Mouse (Mus musculus): ENCODE results near the gene Mcrs1. TPM values are rescaled to one million over a fixed set of nuclear protein-coding genes. Genes with fewer than 3 reads are reported as not detected.
"Not testable (repeated sequence)": the region's sequence is repeated elsewhere in the genome, so short reads cannot be mapped to it uniquely, and the experiment has no call there.

Mcrs1 gene
- 10 to 100 TPM; 68.5 to 71.8 TPM for total RNA-seq (2021)

GRCm38 (mm10) chr15:99251626-99252380, at the start of gene Mcrs1:
TSS of gene Mcrs1 (minus strand) at chr15:99251961.
- peak; percentile 89 to 92 for DNase-seq (ENCODE audit: extremely low spot score in 1 of 2, low spot score in 1 of 2)

GRCm38 (mm10) chr15:99296213-99296612, 44.5 kb upstream of the Mcrs1 start:
- no peak for DNase-seq (ENCODE audit: extremely low spot score in 1 of 2, low spot score in 1 of 2)

GRCm38 (mm10) chr15:99295484-99295981, 43.8 kb upstream of the Mcrs1 start, which contains the start of gene Fam186b:
TSS of gene Fam186b (minus strand) at chr15:99295888.
- DNase-seq (ENCODE audit: extremely low spot score in 1 of 2, low spot score in 1 of 2): peak in 1 of 2 experiments; percentile 35

GRCm38 (mm10) chr15:99294813-99295374, 43.1 kb upstream of the Mcrs1 start, which contains the start of gene Prpf40b:
TSS of gene Prpf40b (plus strand) at chr15:99295087.
- DNase-seq (ENCODE audit: extremely low spot score in 1 of 2, low spot score in 1 of 2): peak; percentile 87 to 95

GRCm38 (mm10) chr15:99294287-99294686, 42.5 kb upstream of the Mcrs1 start:
- DNase-seq (ENCODE audit: extremely low spot score in 1 of 2, low spot score in 1 of 2): no peak

DNA sequence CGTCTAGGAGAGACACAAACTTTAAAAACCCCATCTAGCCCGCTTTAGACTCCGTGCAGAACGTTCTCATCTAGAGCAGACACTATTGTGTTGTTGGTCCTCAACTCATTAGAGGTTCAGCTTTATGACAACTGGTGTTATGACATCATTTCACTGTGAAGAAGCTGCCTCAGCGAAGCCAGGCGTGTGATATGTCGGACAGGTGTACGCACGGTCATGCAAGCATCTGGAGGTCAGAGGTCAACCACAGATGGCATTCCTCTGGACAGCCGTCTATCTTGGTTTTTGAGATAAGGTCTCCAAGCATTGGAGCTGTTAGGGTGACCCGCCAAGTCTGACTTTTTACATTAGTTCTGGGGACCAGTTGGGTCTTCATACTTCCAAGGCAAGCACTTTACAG, 38.8 kb upstream of the Mcrs1 start:
- no peak for DNase-seq (ENCODE audit: extremely low spot score in 1 of 2, low spot score in 1 of 2)

DNA sequence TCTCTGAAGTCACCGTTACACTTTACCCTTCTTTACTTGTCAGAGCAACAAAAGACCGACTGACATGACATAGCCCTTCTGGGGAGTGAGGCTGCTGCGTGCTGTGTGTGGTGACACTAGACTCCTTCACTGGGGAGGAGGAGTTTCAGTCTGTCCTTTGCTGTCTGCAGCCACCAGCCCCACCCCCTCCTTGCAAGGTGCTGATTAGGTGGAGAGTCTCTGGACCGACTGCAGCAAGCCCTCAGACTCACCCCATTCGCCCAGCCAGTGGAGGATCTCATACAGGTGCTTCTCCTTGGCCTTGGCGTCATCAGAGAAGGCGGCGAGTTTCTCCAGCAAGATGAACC, 33.4 kb upstream of the Mcrs1 start:
- no peak for DNase-seq (ENCODE audit: extremely low spot score in 1 of 2, low spot score in 1 of 2)

DNA sequence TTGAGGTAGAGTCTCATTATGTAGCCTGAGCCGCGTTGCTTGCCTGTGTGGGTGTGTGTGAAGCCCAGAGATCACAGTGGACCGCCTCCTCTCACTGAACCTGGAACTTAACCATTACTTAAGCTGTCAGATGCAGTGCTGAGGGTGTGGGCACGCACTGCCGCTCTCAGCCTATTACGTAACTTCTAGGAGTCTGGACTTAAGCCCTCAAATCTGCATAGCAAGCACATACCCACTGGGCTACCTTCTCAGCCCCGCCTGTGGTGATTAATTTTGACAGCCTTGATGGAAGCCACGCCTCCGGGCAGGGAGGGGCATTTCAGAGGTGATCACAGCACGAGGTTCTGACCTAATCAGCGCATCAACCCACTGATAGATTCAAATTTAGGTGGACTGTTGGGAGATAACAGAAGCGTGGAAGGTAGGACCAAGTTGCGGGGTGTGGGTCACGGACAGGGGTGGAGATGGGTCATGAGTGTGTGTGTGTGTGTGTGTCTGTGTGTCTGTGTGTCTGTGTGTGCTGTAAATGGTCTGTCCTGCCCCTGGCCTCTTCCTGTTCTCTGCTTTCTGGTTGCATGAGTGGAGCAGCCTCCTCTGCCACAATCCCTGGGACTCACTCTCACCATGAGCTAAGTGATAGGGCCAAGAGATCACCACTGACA, 32.9 kb upstream of the Mcrs1 start:
- no peak for DNase-seq (ENCODE audit: extremely low spot score in 1 of 2, low spot score in 1 of 2)

- DNase-seq (ENCODE audit: extremely low spot score in 1 of 2, low spot score in 1 of 2): no peak
Measured at GRCm38 (mm10) chr15:99283456-99283855, 31.7 kb upstream of the Mcrs1 start.

- DNase-seq (ENCODE audit: extremely low spot score in 1 of 2, low spot score in 1 of 2): no peak
Measured at GRCm38 (mm10) chr15:99278271-99278670, 26.5 kb upstream of the Mcrs1 start.

DNA sequence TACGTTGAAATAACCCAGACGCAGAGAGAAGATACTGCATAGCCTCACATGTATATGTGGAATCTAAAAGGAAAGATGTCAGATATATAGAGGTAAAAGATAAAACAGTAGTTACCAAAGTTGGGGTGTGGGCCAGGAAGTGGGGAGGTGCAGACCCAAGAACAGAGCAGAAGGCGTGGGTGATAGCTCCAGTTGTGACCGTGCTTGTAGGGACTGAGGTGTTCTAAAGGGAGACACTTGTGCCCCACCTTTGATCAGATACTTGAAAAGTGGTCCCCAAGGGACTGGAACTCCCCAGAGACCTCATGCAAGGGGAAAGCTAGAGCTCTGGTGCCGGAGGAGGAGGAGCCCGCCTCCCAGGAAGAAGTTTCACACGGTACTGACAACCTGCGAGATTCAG, 24.3 kb upstream of the Mcrs1 start:
- no peak for DNase-seq (ENCODE audit: extremely low spot score in 1 of 2, low spot score in 1 of 2)

DNA sequence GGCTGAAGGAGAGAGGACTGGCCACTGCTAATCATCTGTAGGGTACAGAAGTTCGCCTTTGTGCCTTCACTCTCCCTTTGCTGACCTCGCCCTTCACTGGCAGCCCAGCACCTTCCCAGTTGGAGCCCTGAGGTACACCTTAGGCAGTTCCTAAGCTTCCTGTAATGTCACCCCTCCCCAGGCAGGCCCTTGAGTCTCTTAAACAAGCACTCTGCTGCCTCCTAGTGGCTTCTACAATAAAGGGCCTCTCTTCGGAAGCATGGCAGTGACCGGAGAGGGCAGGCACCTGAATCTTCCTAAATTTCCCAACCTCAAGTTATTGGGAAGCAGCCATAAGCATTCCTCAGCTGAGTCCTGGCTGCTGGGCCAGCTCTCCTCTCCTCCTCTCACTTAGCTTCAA, 13.9 kb upstream of the Mcrs1 start:
- DNase-seq (ENCODE audit: extremely low spot score in 1 of 2, low spot score in 1 of 2): peak in 1 of 2 experiments; percentile 59

- no peak for DNase-seq (ENCODE audit: extremely low spot score in 1 of 2, low spot score in 1 of 2)
Measured at GRCm38 (mm10) chr15:99264363-99264762, 12.6 kb upstream of the Mcrs1 start.

- DNase-seq (ENCODE audit: extremely low spot score in 1 of 2, low spot score in 1 of 2): no peak
Measured at GRCm38 (mm10) chr15:99262702-99263101, 10.9 kb upstream of the Mcrs1 start.

GRCm38 (mm10) chr15:99259730-99260252, 8.0 kb upstream of the Mcrs1 start:
- DNase-seq (ENCODE audit: extremely low spot score in 1 of 2, low spot score in 1 of 2): peak in 1 of 2 experiments; percentile 26

DNA sequence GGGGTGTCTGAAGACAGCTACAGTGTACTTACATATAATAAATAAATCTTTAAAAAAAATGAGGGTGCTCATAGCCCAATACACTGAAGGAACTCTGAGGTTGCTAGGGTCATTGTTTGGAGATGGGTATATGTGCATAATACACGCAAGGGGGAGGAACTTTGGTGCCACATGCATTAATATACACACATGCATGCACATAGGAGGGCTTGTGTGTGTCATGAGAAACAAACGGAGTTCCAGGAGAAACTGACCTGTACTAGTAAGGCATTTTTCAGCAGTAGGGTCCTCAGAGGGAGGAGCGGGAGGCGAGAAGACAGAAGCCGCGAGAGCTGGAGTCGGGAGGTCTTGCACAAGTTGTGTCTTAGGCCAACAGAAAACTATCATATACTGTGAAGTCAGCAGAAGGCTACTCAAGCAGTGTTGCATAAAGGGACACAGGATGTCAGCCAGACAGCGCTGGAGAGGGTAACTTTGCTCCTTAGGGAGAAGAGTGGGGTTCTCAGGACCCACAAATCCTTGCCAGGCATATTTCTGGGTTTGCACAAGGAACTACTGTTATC, 7.5 kb upstream of the Mcrs1 start:
- DNase-seq (ENCODE audit: extremely low spot score in 1 of 2, low spot score in 1 of 2): no peak

DNA sequence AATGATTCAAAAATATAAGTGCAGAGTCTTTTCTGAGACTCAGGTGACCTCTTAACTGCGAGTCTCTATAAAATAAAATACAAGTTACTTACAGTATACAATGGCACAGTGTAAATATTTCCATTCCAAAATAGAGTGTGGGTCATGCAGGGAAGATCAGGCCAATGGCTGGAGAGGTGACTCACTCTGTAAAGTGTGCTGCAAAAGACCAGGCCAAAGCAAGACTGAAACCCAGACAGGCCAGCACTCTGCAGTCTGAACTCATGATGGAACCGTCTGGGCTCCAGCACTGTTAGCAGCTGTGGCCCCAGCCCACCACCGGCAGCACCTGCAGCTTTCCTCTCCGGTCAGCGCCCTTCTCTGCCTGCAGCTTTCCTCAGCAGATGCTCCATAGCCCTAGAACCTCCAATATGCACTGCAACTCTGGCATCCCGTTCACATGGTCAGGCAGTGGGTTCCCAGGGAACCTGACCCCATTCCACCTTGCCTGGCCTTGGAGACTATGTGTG, 3.5 kb upstream of the Mcrs1 start:
- no peak for DNase-seq (ENCODE audit: extremely low spot score in 1 of 2, low spot score in 1 of 2)

GRCm38 (mm10) chr15:99254477-99255005, 2.8 kb upstream of the Mcrs1 start:
- no peak for DNase-seq (ENCODE audit: extremely low spot score in 1 of 2, low spot score in 1 of 2)

DNA sequence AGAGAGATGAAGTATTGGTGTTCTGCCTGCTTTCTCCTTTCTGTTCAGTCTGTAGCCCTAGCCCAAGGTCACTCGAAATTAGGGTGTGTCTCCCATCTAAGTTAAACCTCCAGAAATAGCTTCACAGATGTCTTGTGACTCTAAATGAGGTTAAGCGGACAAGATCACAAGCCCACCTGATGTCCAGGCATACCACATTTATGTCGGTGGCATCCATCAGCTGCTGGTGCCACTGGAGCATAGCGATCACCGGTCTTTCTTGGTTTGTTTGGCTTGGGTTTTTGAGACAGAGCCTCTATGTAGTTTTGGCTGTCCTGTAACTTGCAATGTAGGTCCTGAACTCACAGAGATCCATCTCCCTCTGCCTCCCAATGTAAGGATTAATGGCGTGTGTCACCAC, 2.0 kb upstream of the Mcrs1 start:
- no peak for DNase-seq (ENCODE audit: extremely low spot score in 1 of 2, low spot score in 1 of 2)

DNA sequence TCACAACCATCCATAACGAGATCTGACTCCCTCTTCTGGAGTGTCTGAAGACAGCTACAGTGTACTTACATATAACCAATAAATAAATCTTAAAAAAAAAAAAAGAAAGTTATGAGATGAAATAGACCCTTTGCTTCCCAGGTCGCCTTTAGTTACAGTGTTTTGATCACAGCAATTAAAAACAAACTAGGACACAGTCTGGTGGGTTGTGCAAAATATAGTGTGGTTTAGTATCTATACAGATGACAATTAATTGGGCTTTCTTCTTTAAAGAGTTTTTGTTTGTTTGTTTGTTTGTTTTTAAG, 1.4 kb upstream of the Mcrs1 start:
- DNase-seq (ENCODE audit: extremely low spot score in 1 of 2, low spot score in 1 of 2): not testable (repeated sequence)

Measured in layer of hippocampus, postnatal 25 days (tissue).